ENCODE assay signal across 9 mouse cellular contexts in genomic region chr7:16940292-16940691, GRCm38 (mm10). TPM values are rescaled to one million over a fixed set of nuclear protein-coding genes. Genes with fewer than 3 reads are reported as not detected.
DNase-seq lines count a peak whose midpoint lies in the region; ATAC-seq lines count a peak whose summit lies in the region.
"Had no signal": no experiment of that assay in that cellular context is flagged by ENCODE, and none has a peak within 500 bp of the region (broad histone marks: within the 10 kb centered on the region; RNA-seq: fewer than 3 reads in every experiment).

No protein-coding gene starts in this region.

- H3K36me3 ChIP-seq in embryonic facial prominence, embryonic 14.5 days (ENCODE audit: control insufficient read depth, insufficient read depth, low read length) = no peaks in the 10 kb centered on the region
- H3K36me3 ChIP-seq in hindbrain, embryonic 14.5 days (replicated peaks; ENCODE audit: control insufficient read depth, insufficient read depth) = no peaks in the 10 kb centered on the region
- no peaks in the 10 kb centered on the region for H3K36me3 ChIP-seq in midbrain, embryonic 14.5 days (ENCODE audit: control insufficient read depth, insufficient read depth, low read length)

- peak overlapping the region; percentile 56 for H3K27ac ChIP-seq in embryonic facial prominence, embryonic 14.5 days (replicated peaks; ENCODE audit: low read depth, low read length)
- H3K27ac ChIP-seq in hindbrain, embryonic 14.5 days = peak overlapping the region; percentile 58; the same call in 1 of the 2 replicates
- peak overlapping the region; percentile 77 for H3K27ac ChIP-seq in midbrain, embryonic 14.5 days (replicated peaks; ENCODE audit: low read depth, low read length)
- H3K27ac ChIP-seq: macrophage had no signal

- 28% methylated on average over 7 of the region's 7 CpGs for WGBS in embryonic facial prominence, embryonic 14.5 days
- 31% methylated on average over 7 of the region's 7 CpGs for WGBS in hindbrain, embryonic 14.5 days
- WGBS in midbrain, embryonic 14.5 days = 39% methylated on average over 7 of the region's 7 CpGs

- H3K4me2 ChIP-seq in embryonic facial prominence, embryonic 14.5 days (ENCODE audit: low read depth, low read length) = no peak overlapping the region
- H3K4me2 ChIP-seq in hindbrain, embryonic 14.5 days (replicated peaks) = no peak overlapping the region
- H3K4me2 ChIP-seq in midbrain, embryonic 14.5 days (ENCODE audit: low read length) = no peak overlapping the region

- H3K4me1 ChIP-seq in embryonic facial prominence, embryonic 14.5 days (ENCODE audit: control insufficient read depth, insufficient read depth, low read length) = peaks cover 9% of the 10 kb centered on the region
- H3K4me1 ChIP-seq in hindbrain, embryonic 14.5 days (replicated peaks; ENCODE audit: control insufficient read depth, insufficient read depth, low read length) = peaks cover 52% of the 10 kb centered on the region
- peaks cover 56% of the 10 kb centered on the region for H3K4me1 ChIP-seq in midbrain, embryonic 14.5 days (ENCODE audit: control insufficient read depth, insufficient read depth, low read length)

- no peak overlapping the region for H3K9ac ChIP-seq in embryonic facial prominence, embryonic 14.5 days (ENCODE audit: low read depth, low read length)
- H3K9ac ChIP-seq in hindbrain, embryonic 14.5 days = no peak overlapping the region
- no peak overlapping the region; the same call in 1 of the 2 replicates for H3K9ac ChIP-seq in midbrain, embryonic 14.5 days (replicated peaks; ENCODE audit: low read length)

- no peak overlapping the region for H3K4me3 ChIP-seq in embryonic facial prominence, embryonic 14.5 days (ENCODE audit: low read depth, low read length)
- H3K4me3 ChIP-seq in hindbrain, embryonic 14.5 days (replicated peaks; ENCODE audit: low read length) = no peak overlapping the region
- no peak overlapping the region for H3K4me3 ChIP-seq in midbrain, embryonic 14.5 days (replicated peaks; ENCODE audit: low read depth, low read length)

- ATAC-seq in embryonic facial prominence, embryonic 14.5 days (ENCODE audit: low read depth) = no peak
- ATAC-seq in hindbrain, embryonic 14.5 days (ENCODE audit: low FRiP score) = no peak
- ATAC-seq in midbrain, embryonic 14.5 days (ENCODE audit: low FRiP score, low TSS enrichment) = no peak
- no peak for ATAC-seq in granulocyte monocyte progenitor cell, adult 5-6 weeks (replicated peaks; ENCODE audit: poor library complexity, severe bottlenecking)

- no peaks in the 10 kb centered on the region for H3K9me3 ChIP-seq in embryonic facial prominence, embryonic 14.5 days (ENCODE audit: control insufficient read depth, low read length)
- H3K9me3 ChIP-seq in hindbrain, embryonic 14.5 days (ENCODE audit: control insufficient read depth, low read length) = no peaks in the 10 kb centered on the region
- H3K9me3 ChIP-seq in midbrain, embryonic 14.5 days (ENCODE audit: control insufficient read depth, low read length) = no peaks in the 10 kb centered on the region

- H3K27me3 ChIP-seq in embryonic facial prominence, embryonic 14.5 days (replicated peaks; ENCODE audit: control insufficient read depth, insufficient read depth, low read length) = peaks cover 6% of the 10 kb centered on the region
- no peaks in the 10 kb centered on the region for H3K27me3 ChIP-seq in hindbrain, embryonic 14.5 days (ENCODE audit: control insufficient read depth, insufficient read depth, low read length)
- no peaks in the 10 kb centered on the region for H3K27me3 ChIP-seq in midbrain, embryonic 14.5 days (ENCODE audit: control insufficient read depth, insufficient read depth, low read length)

- peak; percentile 51 for DNase-seq in kidney, adult 11 months
- no peak for DNase-seq in kidney, adult 18-20 months
- DNase-seq in embryonic facial prominence, embryonic 14.5 days (ENCODE audit: low spot score) = peak; percentile 75
- no peak for DNase-seq in hindbrain, embryonic 14.5 days (ENCODE audit: low spot score)
- DNase-seq in midbrain, embryonic 14.5 days = peak; percentile 26
- DNase-seq in T-cell, adult 2 months (ENCODE audit: low spot score) = no peak
- DNase-seq in spleen, postnatal 4 days (ENCODE audit: low spot score in 2 of 2) = no peak

RNA-seq across cellular contexts. Expression of gene Pnmal2, which starts 4.2 kb away (rescaled TPM):
- 20.9 and 21.9 TPM in 2 replicates for polyA plus RNA-seq in embryonic facial prominence, embryonic 14.5 days (2014; fragmentation: Nextera tagmentation; extraction: Ambion mirVana)
- polyA plus RNA-seq in hindbrain, embryonic 14.5 days (2014; fragmentation: Nextera tagmentation; extraction: Ambion mirVana) = 96.1 and 96.4 TPM in 2 replicates
- polyA plus RNA-seq in midbrain, embryonic 14.5 days (2014; fragmentation: Nextera tagmentation; extraction: Ambion mirVana) = 115 and 116 TPM in 2 replicates
- total RNA-seq in granulocyte monocyte progenitor cell, adult 5-6 weeks (2014; fragmentation: Nextera tagmentation) = not detected in 2 replicates
- total RNA-seq in granulocyte monocyte progenitor cell, adult 5-6 weeks (2017) = 0.04 TPM in 1 of 2 replicates, not detected in the other
- polyA plus RNA-seq: macrophage had no signal

RNA-seq across cellular contexts. Expression of gene Calm3, which starts 16.4 kb away (rescaled TPM):
- 164 and 189 TPM in 2 replicates for polyA plus RNA-seq in embryonic facial prominence, embryonic 14.5 days (2014; fragmentation: Nextera tagmentation; extraction: Ambion mirVana)
- 510 and 527 TPM in 2 replicates for polyA plus RNA-seq in hindbrain, embryonic 14.5 days (2014; fragmentation: Nextera tagmentation; extraction: Ambion mirVana)
- 494 and 652 TPM in 2 replicates for polyA plus RNA-seq in midbrain, embryonic 14.5 days (2014; fragmentation: Nextera tagmentation; extraction: Ambion mirVana)
- 188 and 246 TPM in 2 replicates for total RNA-seq in granulocyte monocyte progenitor cell, adult 5-6 weeks (2014; fragmentation: Nextera tagmentation)
- 463 and 465 TPM in 2 replicates for total RNA-seq in granulocyte monocyte progenitor cell, adult 5-6 weeks (2017)

RNA-seq across cellular contexts. Expression of gene Pnmal1, which starts 19.2 kb away (rescaled TPM):
- polyA plus RNA-seq in embryonic facial prominence, embryonic 14.5 days (2014; fragmentation: Nextera tagmentation; extraction: Ambion mirVana) = 2.1 and 2.3 TPM in 2 replicates
- polyA plus RNA-seq in hindbrain, embryonic 14.5 days (2014; fragmentation: Nextera tagmentation; extraction: Ambion mirVana) = 52.1 and 63.2 TPM in 2 replicates
- polyA plus RNA-seq in midbrain, embryonic 14.5 days (2014; fragmentation: Nextera tagmentation; extraction: Ambion mirVana) = 60.8 and 69.8 TPM in 2 replicates
- not detected in 2 replicates for total RNA-seq in granulocyte monocyte progenitor cell, adult 5-6 weeks (2014; fragmentation: Nextera tagmentation)
- not detected in 2 replicates for total RNA-seq in granulocyte monocyte progenitor cell, adult 5-6 weeks (2017)
- polyA plus RNA-seq: macrophage had no signal

RNA-seq across cellular contexts. Expression of gene Ptgir, which starts 34.0 kb away (rescaled TPM):
- 1.8 and 1.9 TPM in 2 replicates for polyA plus RNA-seq in embryonic facial prominence, embryonic 14.5 days (2014; fragmentation: Nextera tagmentation; extraction: Ambion mirVana)
- polyA plus RNA-seq in hindbrain, embryonic 14.5 days (2014; fragmentation: Nextera tagmentation; extraction: Ambion mirVana) = 0.26 TPM in 1 of 2 replicates, not detected in the other
- polyA plus RNA-seq in midbrain, embryonic 14.5 days (2014; fragmentation: Nextera tagmentation; extraction: Ambion mirVana) = 0.16 and 0.30 TPM in 2 replicates
- total RNA-seq in granulocyte monocyte progenitor cell, adult 5-6 weeks (2014; fragmentation: Nextera tagmentation) = 1.1 and 1.2 TPM in 2 replicates
- total RNA-seq in granulocyte monocyte progenitor cell, adult 5-6 weeks (2017) = 2.2 and 2.6 TPM in 2 replicates

RNA-seq across cellular contexts. Expression of gene Gm42372, which starts 42.6 kb away (rescaled TPM):
- polyA plus RNA-seq in embryonic facial prominence, embryonic 14.5 days (2014; fragmentation: Nextera tagmentation; extraction: Ambion mirVana) = 0.24 and 0.38 TPM in 2 replicates
- polyA plus RNA-seq in hindbrain, embryonic 14.5 days (2014; fragmentation: Nextera tagmentation; extraction: Ambion mirVana) = 7.6 and 7.8 TPM in 2 replicates
- 6.4 and 8.7 TPM in 2 replicates for polyA plus RNA-seq in midbrain, embryonic 14.5 days (2014; fragmentation: Nextera tagmentation; extraction: Ambion mirVana)
- total RNA-seq in granulocyte monocyte progenitor cell, adult 5-6 weeks (2014; fragmentation: Nextera tagmentation) = 0.09 TPM in 1 of 2 replicates, not detected in the other
- total RNA-seq in granulocyte monocyte progenitor cell, adult 5-6 weeks (2017) = 0.04 TPM in 1 of 2 replicates, not detected in the other
- polyA plus RNA-seq: macrophage had no signal

Comparison
In these comparisons a context has a peak if more than half of its experiments do, and no peak if none do; other contexts are left out.
1. DNase-seq: peak in kidney, adult 11 months (single experiment), embryonic facial prominence, embryonic 14.5 days (single experiment) and midbrain, embryonic 14.5 days (single experiment); none in kidney, adult 18-20 months (single experiment), hindbrain, embryonic 14.5 days (single experiment), T-cell, adult 2 months (single experiment) and spleen, postnatal 4 days (0 of 2).
2. RNA of gene Pnmal1, which starts 19.2 kb away (polyA plus RNA-seq): 60.8 to 69.8 TPM in midbrain, embryonic 14.5 days and 52.1 to 63.2 TPM in hindbrain, embryonic 14.5 days; 2.1 to 2.3 TPM in embryonic facial prominence, embryonic 14.5 days; every median in the first group is over 10 times any median in the second.
3. Peak in every context shown above with its lines, with median percentiles within 50 percentile points of each other: H3K27ac ChIP-seq.